Mouse (Mus musculus): ENCODE measurements around the gene Arhgef10l. TPM values are rescaled to one million over a fixed set of nuclear protein-coding genes. Genes with fewer than 3 reads are reported as not detected.
A peak's percentile ranks its signal among the peaks of the same experiment; 100 is the strongest.

Arhgef10l gene
- polyA plus RNA-seq, 1 experiment from 2014 or later: 26.9 TPM

- Histone ChIP-seq H3K27ac (replicated peaks) (no peak overlapping the region), H3K9ac (replicated peaks) (no peak overlapping the region), H3K4me2 (replicated peaks) (no peak overlapping the region), H3K36me3 (peaks cover 13% of the 10 kb centered on the region; the same call in 1 of the 2 replicates), H3K4me3 (no peak overlapping the region), H3K27me3 (no peaks in the 10 kb centered on the region), H3K4me1 (no peaks in the 10 kb centered on the region), H3K9me3 (no peaks in the 10 kb centered on the region)
- ATAC-seq (replicated peaks): no peak
- 93% methylated on average over 9 of the region's 9 CpGs for WGBS
These were observed 145.1 kb downstream of the Arhgef10l start for GRCm38 (mm10) chr4:140520719-140521118.

GRCm38 (mm10) chr4:140513797-140514196, 152.0 kb downstream of the Arhgef10l start:
- WGBS: 70% methylated on average over 4 of the region's 4 CpGs
- no peaks in the 10 kb centered on the region for H3K4me1 ChIP-seq
- H3K36me3 ChIP-seq: peaks cover 26% of the 10 kb centered on the region
- no peak for ATAC-seq (replicated peaks)
- H3K9me3 ChIP-seq: no peaks in the 10 kb centered on the region
- H3K4me2 ChIP-seq (replicated peaks): no peak overlapping the region
- H3K9ac ChIP-seq (replicated peaks): no peak overlapping the region
- H3K27ac ChIP-seq (replicated peaks): no peak overlapping the region
- H3K4me3 ChIP-seq: no peak overlapping the region
- no peaks in the 10 kb centered on the region for H3K27me3 ChIP-seq

- Histone ChIP-seq H3K4me1 (peaks cover 27% of the 10 kb centered on the region), H3K9ac (replicated peaks) (no peak overlapping the region), H3K27ac (replicated peaks) (no peak overlapping the region), H3K27me3 (no peaks in the 10 kb centered on the region), H3K9me3 (no peaks in the 10 kb centered on the region), H3K4me2 (replicated peaks) (no peak overlapping the region), H3K4me3 (no peak overlapping the region), H3K36me3 (peaks cover 8% of the 10 kb centered on the region)
- ATAC-seq (replicated peaks): no peak
These were observed 156.0 kb downstream of the Arhgef10l start for GRCm38 (mm10) chr4:140509856-140510255.

- Histone ChIP-seq H3K27ac (replicated peaks) (peak overlapping the region; percentile 21), H3K27me3 (no peaks in the 10 kb centered on the region), H3K4me2 (replicated peaks) (no peak overlapping the region), H3K4me3 (no peak overlapping the region), H3K9ac (replicated peaks) (no peak overlapping the region), H3K36me3 (no peaks in the 10 kb centered on the region), H3K9me3 (no peaks in the 10 kb centered on the region), H3K4me1 (peaks cover 38% of the 10 kb centered on the region)
- ATAC-seq (replicated peaks): 0 out of 2 replicates have a peak, but pooled peaks have one; percentile 39
- 36% methylated on average over 15 of the region's 15 CpGs for WGBS
These were observed 158.6 kb downstream of the Arhgef10l start for GRCm38 (mm10) chr4:140507172-140507714.

- 23% methylated on average over 3 of the region's 3 CpGs for WGBS
- Histone ChIP-seq H3K27me3 (no peaks in the 10 kb centered on the region), H3K36me3 (no peaks in the 10 kb centered on the region), H3K4me1 (peaks cover 38% of the 10 kb centered on the region), H3K4me2 (replicated peaks) (no peak overlapping the region; the same call in 1 of the 2 replicates), H3K27ac (replicated peaks) (peak overlapping the region; percentile 83), H3K4me3 (no peak overlapping the region), H3K9ac (replicated peaks) (no peak overlapping the region), H3K9me3 (no peaks in the 10 kb centered on the region)
- ATAC-seq (replicated peaks): peak; percentile 51
These were observed 160.2 kb downstream of the Arhgef10l start for GRCm38 (mm10) chr4:140505608-140506002.

- peak; percentile 76 for ATAC-seq (replicated peaks)
- no peak overlapping the region; the same call in 1 of the 2 replicates for H3K4me2 ChIP-seq (replicated peaks)
- H3K4me1 ChIP-seq: peaks cover 38% of the 10 kb centered on the region
- no peaks in the 10 kb centered on the region for H3K36me3 ChIP-seq
- H3K9me3 ChIP-seq: no peaks in the 10 kb centered on the region
- H3K9ac ChIP-seq (replicated peaks): no peak overlapping the region
- H3K27ac ChIP-seq (replicated peaks): peak overlapping the region; percentile 83
- H3K27me3 ChIP-seq: no peaks in the 10 kb centered on the region
- no peak overlapping the region for H3K4me3 ChIP-seq
- 20% methylated on average over 18 of the region's 19 CpGs for WGBS
These were observed 160.7 kb downstream of the Arhgef10l start for GRCm38 (mm10) chr4:140504921-140505607.

GRCm38 (mm10) chr4:140504067-140504913, 161.5 kb downstream of the Arhgef10l start:
- Histone ChIP-seq H3K9ac (replicated peaks) (no peak overlapping the region), H3K27ac (replicated peaks) (peak overlapping the region; percentile 83), H3K4me2 (replicated peaks) (peak overlapping the region; percentile 24), H3K4me3 (no peak overlapping the region), H3K9me3 (no peaks in the 10 kb centered on the region), H3K27me3 (no peaks in the 10 kb centered on the region), H3K36me3 (no peaks in the 10 kb centered on the region), H3K4me1 (peaks cover 38% of the 10 kb centered on the region)
- 5% methylated on average over 16 of the region's 16 CpGs for WGBS
- ATAC-seq (replicated peaks): peak; percentile 55; the same call in 1 of the 2 replicates

- no peak overlapping the region for H3K4me2 ChIP-seq (replicated peaks)
- WGBS: 60% methylated on average over 7 of the region's 7 CpGs
- no peaks in the 10 kb centered on the region for H3K36me3 ChIP-seq
- no peak overlapping the region for H3K27ac ChIP-seq (replicated peaks)
- no peaks in the 10 kb centered on the region for H3K9me3 ChIP-seq
- no peak overlapping the region for H3K4me3 ChIP-seq
- no peak overlapping the region for H3K9ac ChIP-seq (replicated peaks)
- H3K27me3 ChIP-seq: no peaks in the 10 kb centered on the region
- ATAC-seq (replicated peaks): no peak
- peaks cover 21% of the 10 kb centered on the region for H3K4me1 ChIP-seq
These were observed 165.0 kb downstream of the Arhgef10l start for GRCm38 (mm10) chr4:140500766-140501165.

- H3K4me2 ChIP-seq (replicated peaks): no peak overlapping the region
- no peak overlapping the region for H3K9ac ChIP-seq (replicated peaks)
- H3K27me3 ChIP-seq: no peaks in the 10 kb centered on the region
- H3K36me3 ChIP-seq: no peaks in the 10 kb centered on the region
- H3K4me3 ChIP-seq: no peak overlapping the region
- H3K4me1 ChIP-seq: peaks cover 10% of the 10 kb centered on the region
- H3K27ac ChIP-seq (replicated peaks): no peak overlapping the region
- WGBS: 86% methylated on average over 6 of the region's 6 CpGs
- H3K9me3 ChIP-seq: no peaks in the 10 kb centered on the region
- ATAC-seq (replicated peaks): no peak
These were observed 166.2 kb downstream of the Arhgef10l start for GRCm38 (mm10) chr4:140499571-140499970.

GRCm38 (mm10) chr4:140497169-140497568, 168.6 kb downstream of the Arhgef10l start:
- WGBS: 64% methylated on average over 20 of the region's 20 CpGs
- H3K27me3 ChIP-seq: no peaks in the 10 kb centered on the region
- H3K9me3 ChIP-seq: no peaks in the 10 kb centered on the region
- ATAC-seq (replicated peaks): no peak
- no peak overlapping the region for H3K4me3 ChIP-seq
- no peaks in the 10 kb centered on the region for H3K36me3 ChIP-seq
- H3K27ac ChIP-seq (replicated peaks): no peak overlapping the region
- no peak overlapping the region for H3K4me2 ChIP-seq (replicated peaks)
- H3K4me1 ChIP-seq: no peaks in the 10 kb centered on the region
- H3K9ac ChIP-seq (replicated peaks): no peak overlapping the region

GRCm38 (mm10) chr4:140491555-140491954, 174.3 kb downstream of the Arhgef10l start:
- no peak overlapping the region for H3K4me3 ChIP-seq
- H3K36me3 ChIP-seq: no peaks in the 10 kb centered on the region
- ATAC-seq (replicated peaks): no peak
- no peaks in the 10 kb centered on the region for H3K27me3 ChIP-seq
- H3K4me2 ChIP-seq (replicated peaks): no peak overlapping the region
- H3K9ac ChIP-seq (replicated peaks): no peak overlapping the region
- H3K9me3 ChIP-seq: no peaks in the 10 kb centered on the region
- H3K4me1 ChIP-seq: no peaks in the 10 kb centered on the region; the same call in 1 of the 2 replicates
- H3K27ac ChIP-seq (replicated peaks): no peak overlapping the region
- 34% methylated on average over 5 of the region's 5 CpGs for WGBS

GRCm38 (mm10) chr4:140485442-140485841, 180.4 kb downstream of the Arhgef10l start:
- no peaks in the 10 kb centered on the region for H3K27me3 ChIP-seq
- no peak overlapping the region for H3K4me2 ChIP-seq (replicated peaks)
- no peak overlapping the region for H3K9ac ChIP-seq (replicated peaks)
- H3K4me3 ChIP-seq: no peak overlapping the region
- ATAC-seq (replicated peaks): no peak
- H3K36me3 ChIP-seq: no peaks in the 10 kb centered on the region
- H3K9me3 ChIP-seq: no peaks in the 10 kb centered on the region
- H3K27ac ChIP-seq (replicated peaks): no peak overlapping the region
- WGBS: 73% methylated on average over 12 of the region's 12 CpGs
- peaks cover under 1% of the 10 kb centered on the region; the same call in 1 of the 2 replicates for H3K4me1 ChIP-seq
